Mouse (Mus musculus): ENCODE results near the gene Tprkb. TPM values are rescaled to one million over a fixed set of nuclear protein-coding genes. Genes with fewer than 3 reads are reported as not detected.
"Not testable (repeated sequence)": the region's sequence is repeated elsewhere in the genome, so short reads cannot be mapped to it uniquely, and the experiment has no call there.

Tprkb gene
- polyA plus RNA-seq (2015; fragmentation: Nextera tagmentation; extraction: Ambion mirVana): 42.5 and 47.6 TPM in 2 replicates

DNA sequence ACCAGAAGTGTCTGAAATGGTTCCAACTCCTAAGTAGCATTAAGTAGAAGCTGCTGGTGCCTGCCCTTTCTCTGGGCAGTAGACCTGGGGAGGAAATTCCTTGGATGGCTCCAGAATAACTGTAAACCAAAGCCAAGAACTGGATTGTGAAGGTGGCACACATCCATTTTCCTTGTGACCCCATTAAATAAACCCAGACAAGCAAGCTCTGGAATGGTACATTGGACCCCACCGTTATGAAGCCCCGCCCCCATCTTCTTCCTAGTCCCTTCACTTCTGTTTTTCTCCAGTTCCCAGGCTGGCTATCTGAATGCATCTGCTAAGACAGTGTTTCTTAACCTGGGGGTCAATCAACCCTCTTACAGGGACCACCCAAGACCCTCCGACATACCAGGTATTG, at the start of gene Tprkb:
Gene Tprkb (plus strand): TSS at position 279 of the 400 bp plus-strand sequence.
- 87% methylated on average over 3 of the region's 3 CpGs for WGBS
- Histone ChIP-seq H3K9ac (no peak within 1 kb of the TSS), H3K4me3 (no peak within 1 kb of the TSS), H3K27ac (no peak within 1 kb of the TSS), H3K4me1 (peaks cover 18% of the 10 kb centered on the region), H3K27me3 (no peaks in the 10 kb centered on the region), H3K9me3 (replicated peaks) (no peaks in the 10 kb centered on the region), H3K4me2 (no peak within 1 kb of the TSS), H3K36me3 (ENCODE audit: poor library complexity, severe bottlenecking) (no peaks in the 10 kb centered on the region)
- no peak for ATAC-seq

GRCm38 (mm10) chr6:85862565-85862964, 49.1 kb upstream of the Tprkb start:
- no peaks in the 10 kb centered on the region for H3K36me3 ChIP-seq (ENCODE audit: poor library complexity, severe bottlenecking)
- H3K27me3 ChIP-seq: no peaks in the 10 kb centered on the region
- no peak for ATAC-seq
- no peak overlapping the region for H3K4me3 ChIP-seq
- no peak overlapping the region for H3K9ac ChIP-seq
- H3K9me3 ChIP-seq (replicated peaks): no peaks in the 10 kb centered on the region
- no peak overlapping the region for H3K27ac ChIP-seq
- H3K4me2 ChIP-seq: no peak overlapping the region
- no peaks in the 10 kb centered on the region for H3K4me1 ChIP-seq
- 64% methylated on average over 3 of the region's 3 CpGs for WGBS

DNA sequence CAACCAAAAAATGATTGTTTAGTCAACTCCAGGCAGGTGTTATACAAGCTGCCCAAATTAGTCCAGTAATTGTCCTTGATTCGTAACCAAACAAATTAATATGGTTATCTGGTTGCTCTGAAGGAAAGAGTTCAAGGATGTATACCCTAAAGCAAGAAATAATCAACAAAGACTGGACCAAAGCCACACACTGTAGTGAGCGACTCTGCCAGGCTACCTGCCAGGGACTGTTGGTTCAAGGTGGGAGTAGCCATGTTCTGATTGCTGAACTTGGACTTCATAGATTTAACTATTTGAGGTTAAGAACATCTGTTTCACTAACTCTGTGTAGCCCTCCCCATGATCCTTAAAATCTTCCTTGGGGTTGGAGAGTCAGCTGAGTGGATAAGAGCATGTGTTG, 48.5 kb upstream of the Tprkb start:
- ATAC-seq: no peak
- Histone ChIP-seq H3K4me3 (no peak overlapping the region), H3K9ac (no peak overlapping the region), H3K4me2 (no peak overlapping the region), H3K4me1 (no peaks in the 10 kb centered on the region), H3K27me3 (no peaks in the 10 kb centered on the region), H3K27ac (no peak overlapping the region), H3K9me3 (replicated peaks) (no peaks in the 10 kb centered on the region), H3K36me3 (ENCODE audit: poor library complexity, severe bottlenecking) (no peaks in the 10 kb centered on the region)
- 81% methylated on average over 2 of the region's 2 CpGs for WGBS

DNA sequence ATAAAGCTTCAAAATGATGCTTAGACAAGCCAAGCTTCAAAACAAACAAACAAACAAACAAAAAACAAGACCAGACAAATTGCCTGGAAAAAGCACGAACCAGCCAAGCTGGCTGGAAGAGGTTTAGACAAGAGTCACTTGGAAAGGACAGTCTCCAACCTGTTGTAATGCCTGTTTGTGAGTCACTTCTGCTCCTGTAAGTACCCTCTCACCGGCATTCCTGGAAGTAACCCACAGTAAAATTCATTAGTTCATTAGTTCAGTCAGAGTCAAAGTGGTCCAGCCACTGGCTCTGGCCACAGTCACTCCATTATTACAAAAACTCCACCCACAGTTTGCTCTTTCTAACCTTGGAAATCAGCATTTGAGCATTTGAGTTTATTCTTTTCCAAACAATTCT, 47.8 kb upstream of the Tprkb start:
- ATAC-seq: no peak
- Histone ChIP-seq H3K9ac (no peak overlapping the region), H3K4me1 (no peaks in the 10 kb centered on the region), H3K27me3 (no peaks in the 10 kb centered on the region), H3K4me2 (no peak overlapping the region), H3K36me3 (ENCODE audit: poor library complexity, severe bottlenecking) (no peaks in the 10 kb centered on the region), H3K27ac (no peak overlapping the region), H3K4me3 (no peak overlapping the region), H3K9me3 (replicated peaks) (no peaks in the 10 kb centered on the region)
- 97% methylated on average over 2 of the region's 2 CpGs for WGBS

DNA sequence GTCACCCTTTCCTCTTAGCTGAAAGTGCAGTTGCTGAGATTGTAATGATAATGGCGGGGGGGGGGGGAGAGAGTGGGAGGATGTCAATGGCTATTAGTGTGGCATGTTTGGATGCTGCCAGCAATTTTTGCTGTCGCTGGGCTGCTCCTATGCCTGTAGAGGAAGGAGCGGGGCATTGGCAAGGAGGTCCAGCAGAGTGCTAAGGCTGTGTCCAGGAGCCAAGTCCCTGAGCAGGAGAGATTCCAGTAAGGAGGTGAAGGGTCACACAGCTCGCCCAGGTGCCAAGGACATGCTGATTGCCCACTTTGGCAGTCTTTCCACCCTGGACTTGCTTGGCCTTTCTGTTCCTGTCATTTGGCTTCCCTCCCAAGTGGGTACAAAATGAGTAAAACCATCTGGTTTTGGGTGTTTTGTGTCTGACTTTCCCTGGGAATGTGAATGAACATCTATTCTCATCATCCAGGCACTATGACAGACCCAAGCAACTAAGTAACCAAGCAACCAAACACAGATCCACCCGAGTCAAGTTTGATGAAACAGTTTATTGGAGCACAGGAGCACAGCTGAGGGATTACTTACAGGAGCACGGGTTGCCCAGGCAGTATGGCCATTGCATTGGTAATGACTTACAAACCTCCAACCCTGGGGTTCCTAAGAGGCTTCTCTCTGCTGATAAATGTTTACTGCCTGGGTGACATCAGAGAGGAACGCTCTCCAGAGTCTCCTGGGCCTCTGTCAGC, 46.6 kb upstream of the Tprkb start:
- not testable (repeated sequence) for H3K9me3 ChIP-seq (replicated peaks)

GRCm38 (mm10) chr6:85866166-85866565, 45.5 kb upstream of the Tprkb start:
- ATAC-seq; H3K27ac ChIP-seq; H3K27me3 ChIP-seq; H3K4me1 ChIP-seq; H3K4me3 ChIP-seq; H3K4me2 ChIP-seq; H3K9ac ChIP-seq; H3K36me3 ChIP-seq (ENCODE audit: poor library complexity, severe bottlenecking); H3K9me3 ChIP-seq (replicated peaks): not testable (repeated sequence)
- 89% methylated on average over 3 of the region's 3 CpGs for WGBS

More for the DNA sequence above, 46.6 kb upstream of the Tprkb start:
- ATAC-seq; H3K9ac ChIP-seq; H3K27ac ChIP-seq; H3K36me3 ChIP-seq (ENCODE audit: poor library complexity, severe bottlenecking); H3K27me3 ChIP-seq; H3K4me3 ChIP-seq; H3K4me1 ChIP-seq; H3K4me2 ChIP-seq: not testable (repeated sequence)
- 75% methylated on average over 6 of the region's 7 CpGs for WGBS

- H3K9me3 ChIP-seq (replicated peaks); H3K36me3 ChIP-seq (ENCODE audit: poor library complexity, severe bottlenecking); H3K27me3 ChIP-seq; H3K4me3 ChIP-seq; H3K9ac ChIP-seq; H3K4me2 ChIP-seq; H3K27ac ChIP-seq; ATAC-seq; H3K4me1 ChIP-seq: not testable (repeated sequence)
- WGBS: 68% methylated on average over 1 of the region's 1 CpGs
Observed at GRCm38 (mm10) chr6:85866995-85867394, 44.7 kb upstream of the Tprkb start.

DNA sequence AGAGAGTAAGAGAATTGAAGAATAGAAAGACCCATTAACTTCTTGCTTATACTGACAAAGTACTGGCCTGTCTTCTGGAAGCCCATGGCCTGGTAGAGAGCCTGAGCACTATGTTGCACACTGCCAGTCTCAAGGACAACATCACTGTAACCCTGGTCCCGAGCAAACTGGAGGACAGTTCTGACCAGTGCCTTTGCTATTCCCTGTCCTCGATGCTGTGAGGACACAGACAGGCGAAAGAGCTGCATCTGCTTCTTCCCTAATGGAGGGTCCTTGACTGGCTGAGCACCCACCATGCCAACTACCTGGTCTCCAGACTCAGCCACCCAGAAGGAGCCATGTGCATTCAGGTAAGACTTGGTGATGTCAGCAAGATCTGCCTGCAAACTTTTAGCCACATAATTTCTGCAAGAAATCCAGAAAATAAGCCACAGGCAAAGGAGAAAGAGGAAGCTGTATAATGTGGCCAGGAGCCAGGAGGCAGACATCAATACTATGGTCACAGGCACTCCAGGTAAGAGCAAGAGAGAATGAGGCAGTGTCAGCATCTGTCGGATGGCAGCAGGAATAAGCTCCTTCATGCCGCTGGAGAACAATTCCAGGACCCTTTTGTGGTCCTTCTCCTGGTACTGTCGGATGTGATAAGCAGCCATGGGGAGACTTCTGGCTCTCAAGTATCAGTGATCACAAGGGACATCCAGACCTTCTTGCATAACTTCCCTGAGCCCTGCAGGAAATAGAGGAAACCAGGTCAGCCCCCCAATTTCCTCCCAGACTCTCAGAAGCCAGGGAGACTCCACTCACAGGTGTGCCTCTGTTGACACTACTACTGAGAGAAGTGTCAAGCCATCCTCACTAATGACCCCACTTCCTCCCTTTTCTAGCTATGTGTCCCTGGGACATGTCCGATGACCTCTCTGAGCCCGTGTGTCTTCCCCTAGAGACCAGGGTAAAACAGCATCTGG, 43.7 kb upstream of the Tprkb start:
- no peak overlapping the region for H3K4me2 ChIP-seq
- 82% methylated on average over 8 of the region's 8 CpGs for WGBS

DNA sequence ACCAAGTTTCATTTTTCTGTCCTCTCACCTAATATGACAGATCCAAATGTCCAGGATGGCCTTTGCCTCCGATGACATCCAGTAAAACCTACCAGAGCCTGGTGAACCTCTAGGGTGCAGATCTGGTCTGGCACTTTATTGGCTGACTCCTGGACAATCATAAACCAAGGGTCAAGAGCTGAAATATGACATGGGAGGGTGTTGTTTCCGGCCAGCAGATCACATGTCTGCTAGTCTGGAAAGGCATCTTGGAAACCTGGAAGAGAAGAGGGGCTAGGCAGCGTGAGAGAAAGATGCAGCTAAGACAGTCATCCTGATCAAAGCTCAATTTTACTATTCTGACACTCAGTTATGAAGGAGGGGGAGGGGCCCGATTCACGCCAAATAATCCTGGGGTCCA, 42.7 kb upstream of the Tprkb start, which contains the start of gene Nat8f2:
Gene Nat8f2 (minus strand): TSS at position 153 of the 400 bp plus-strand sequence.
- not testable (repeated sequence) for H3K36me3 ChIP-seq (ENCODE audit: poor library complexity, severe bottlenecking); H3K27me3 ChIP-seq; H3K27ac ChIP-seq; H3K9me3 ChIP-seq (replicated peaks); ATAC-seq; H3K4me3 ChIP-seq; H3K4me2 ChIP-seq; H3K9ac ChIP-seq; H3K4me1 ChIP-seq
- WGBS: 83% methylated on average over 5 of the region's 5 CpGs

More for the DNA sequence above, 43.7 kb upstream of the Tprkb start:
- no peaks in the 10 kb centered on the region for H3K36me3 ChIP-seq (ENCODE audit: poor library complexity, severe bottlenecking)
- no peak overlapping the region for H3K27ac ChIP-seq
- no peaks in the 10 kb centered on the region for H3K9me3 ChIP-seq (replicated peaks)
- H3K4me1 ChIP-seq: no peaks in the 10 kb centered on the region
- H3K4me3 ChIP-seq: no peak overlapping the region
- H3K9ac ChIP-seq: no peak overlapping the region
- ATAC-seq: no peak
- H3K27me3 ChIP-seq: no peaks in the 10 kb centered on the region

DNA sequence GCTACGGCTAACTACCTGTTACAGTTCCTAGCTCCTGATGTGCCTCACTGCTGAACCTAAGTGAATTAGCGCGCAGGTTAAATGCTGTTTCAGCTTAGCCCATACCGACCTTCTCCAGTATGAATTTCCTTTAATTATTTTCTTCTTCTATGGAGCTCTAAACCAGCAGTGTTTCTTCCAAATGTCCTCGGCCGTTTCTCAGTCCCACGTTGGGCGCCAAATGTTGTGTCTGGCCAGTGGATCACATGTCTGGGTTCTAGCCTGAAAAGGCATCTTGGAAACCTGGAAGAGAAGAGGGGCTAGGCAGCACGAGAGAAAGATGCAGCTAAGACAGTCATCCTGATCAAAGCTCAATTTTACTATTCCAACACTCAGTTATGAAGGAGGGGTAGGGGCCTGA, 28.4 kb upstream of the Tprkb start:
- H3K27me3 ChIP-seq; H3K9ac ChIP-seq; H3K27ac ChIP-seq; H3K4me2 ChIP-seq; H3K4me1 ChIP-seq; H3K36me3 ChIP-seq (ENCODE audit: poor library complexity, severe bottlenecking); H3K4me3 ChIP-seq; ATAC-seq: not testable (repeated sequence)
- WGBS: 93% methylated on average over 9 of the region's 9 CpGs
- peaks cover 21% of the 10 kb centered on the region for H3K9me3 ChIP-seq (replicated peaks)

DNA sequence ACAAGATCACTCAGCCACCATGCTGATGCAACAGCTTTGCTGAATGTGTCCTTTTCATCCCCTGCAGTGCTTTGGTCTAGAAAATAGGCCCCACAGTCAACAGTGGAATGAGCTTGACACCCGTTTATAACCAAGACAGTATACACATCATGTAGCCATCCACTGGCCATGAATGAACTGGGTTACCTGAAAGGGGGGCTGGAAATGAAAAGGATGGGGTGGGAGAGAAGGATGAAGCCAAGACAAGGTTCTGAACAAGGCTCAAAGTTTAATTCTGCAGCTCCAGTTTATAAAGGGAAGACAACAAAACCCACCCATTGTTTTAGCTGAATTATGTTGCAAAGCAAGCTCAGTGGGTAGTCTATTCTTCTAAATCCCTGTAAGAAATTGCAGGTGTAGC, 27.4 kb upstream of the Tprkb start:
- Histone ChIP-seq H3K4me1 (no peaks in the 10 kb centered on the region), H3K36me3 (ENCODE audit: poor library complexity, severe bottlenecking) (no peaks in the 10 kb centered on the region), H3K27ac (no peak overlapping the region), H3K9me3 (replicated peaks) (peaks cover 21% of the 10 kb centered on the region), H3K4me2 (no peak overlapping the region), H3K4me3 (no peak overlapping the region), H3K9ac (no peak overlapping the region), H3K27me3 (no peaks in the 10 kb centered on the region)
- 93% methylated on average over 1 of the region's 1 CpGs for WGBS
- ATAC-seq: no peak

DNA sequence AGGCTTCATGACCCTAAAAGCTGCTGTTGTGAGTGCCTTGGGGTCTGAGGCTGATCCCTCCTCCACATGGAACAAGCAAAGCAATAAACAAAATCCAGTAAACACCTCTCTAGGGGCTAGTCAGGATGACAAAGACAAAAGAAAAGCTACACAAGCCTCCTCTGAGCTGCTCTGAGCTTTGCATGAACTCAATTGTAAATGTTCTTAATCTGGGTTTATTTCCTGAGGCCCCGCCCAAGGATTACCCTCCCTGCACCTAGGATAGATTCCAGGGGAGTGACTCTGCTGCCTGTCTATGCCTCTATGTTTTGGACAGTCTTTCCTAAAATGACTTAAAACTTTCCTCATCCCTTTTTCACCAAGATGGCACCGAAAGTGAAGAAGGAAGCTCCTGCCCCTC, 22.7 kb upstream of the Tprkb start:
- ATAC-seq: no peak
- 93% methylated on average over 2 of the region's 2 CpGs for WGBS
- no peaks in the 10 kb centered on the region for H3K4me1 ChIP-seq
- H3K36me3 ChIP-seq (ENCODE audit: poor library complexity, severe bottlenecking): no peaks in the 10 kb centered on the region
- peaks cover 12% of the 10 kb centered on the region for H3K9me3 ChIP-seq (replicated peaks)
- H3K27me3 ChIP-seq: no peaks in the 10 kb centered on the region
- no peak overlapping the region for H3K27ac ChIP-seq
- no peak overlapping the region for H3K9ac ChIP-seq
- H3K4me2 ChIP-seq: no peak overlapping the region
- no peak overlapping the region for H3K4me3 ChIP-seq
